ENCODE assay signal across 15 mouse cellular contexts in the genomic region with DNA sequence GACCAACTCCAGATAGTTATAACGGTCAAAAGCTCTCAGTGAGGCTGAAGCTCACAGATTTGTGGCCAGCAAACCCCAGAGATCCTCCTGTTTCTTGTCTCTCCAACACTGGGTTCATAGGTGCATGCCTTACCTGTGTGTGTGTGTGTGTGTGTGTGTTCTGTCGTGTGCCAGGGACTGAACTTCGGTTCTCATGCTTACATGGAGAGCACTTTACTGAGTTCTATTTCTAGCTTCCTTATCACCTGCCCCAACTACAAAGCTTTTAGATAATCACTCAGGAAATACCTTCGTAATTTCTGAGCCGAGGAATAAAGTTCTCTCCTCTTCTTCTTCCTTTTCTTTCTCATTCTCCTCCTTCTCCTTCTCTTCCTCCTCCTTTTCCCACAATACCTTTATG.
"Had no signal": no experiment of that assay in that cellular context is flagged by ENCODE, and none has a peak within 500 bp of the region (broad histone marks: within the 10 kb centered on the region; RNA-seq: fewer than 3 reads in every experiment).

No protein-coding gene starts in this region.

- H3K4me3 ChIP-seq: limb, embryonic 15.5 days; liver, embryonic 12.5 days; midbrain, embryonic 10.5 days; midbrain, embryonic 15.5 days; neural tube, embryonic 13.5 days; stomach, embryonic 15.5 days had no signal

- H3K4me2 ChIP-seq: limb, embryonic 15.5 days; liver, embryonic 12.5 days; lung, embryonic 14.5 days; midbrain, embryonic 15.5 days; neural tube, embryonic 13.5 days; stomach, embryonic 15.5 days had no signal

- ATAC-seq: liver, embryonic 12.5 days; midbrain, embryonic 15.5 days had no signal

- H3K9me3 ChIP-seq: limb, embryonic 15.5 days; liver, embryonic 12.5 days; midbrain, embryonic 10.5 days; midbrain, embryonic 15.5 days; neural tube, embryonic 13.5 days; stomach, embryonic 15.5 days had no signal

- H3K9ac ChIP-seq: limb, embryonic 15.5 days; liver, embryonic 12.5 days; lung, embryonic 14.5 days; midbrain, embryonic 15.5 days; neural tube, embryonic 13.5 days; stomach, embryonic 15.5 days had no signal

- H3K27ac ChIP-seq: limb, embryonic 15.5 days; liver, embryonic 12.5 days; midbrain, embryonic 10.5 days; midbrain, embryonic 15.5 days; neural tube, embryonic 13.5 days; stomach, embryonic 15.5 days had no signal

- H3K27me3 ChIP-seq: limb, embryonic 15.5 days; midbrain, embryonic 15.5 days; neural tube, embryonic 13.5 days; stomach, embryonic 15.5 days had no signal

- DNase-seq: kidney, postnatal 25 days; layer of hippocampus, adult 9-11 months; layer of hippocampus, postnatal 36 days; lung, embryonic 14.5 days; lung, postnatal 10 days; lung, postnatal 4 days; retina, postnatal 1 day; right cerebral cortex, postnatal 4 days; thymus, postnatal 4 days had no signal

- H3K36me3 ChIP-seq: limb, embryonic 15.5 days; liver, embryonic 12.5 days; midbrain, embryonic 10.5 days; midbrain, embryonic 15.5 days; neural tube, embryonic 13.5 days; stomach, embryonic 15.5 days had no signal
